Mouse (Mus musculus) 3134 (cell line): ENCODE data around the gene Csf3.

ENCODE experiments used
- DNase-seq: peaks from one replicate; pipeline ENCODE4 v3.0.0-alpha.2; 2011; ENCODE audit warnings: low spot score; ENCODE audit not compliant: insufficient read length; ENCODE audit errors: extremely low read depth

The Csf3 gene

DNA sequence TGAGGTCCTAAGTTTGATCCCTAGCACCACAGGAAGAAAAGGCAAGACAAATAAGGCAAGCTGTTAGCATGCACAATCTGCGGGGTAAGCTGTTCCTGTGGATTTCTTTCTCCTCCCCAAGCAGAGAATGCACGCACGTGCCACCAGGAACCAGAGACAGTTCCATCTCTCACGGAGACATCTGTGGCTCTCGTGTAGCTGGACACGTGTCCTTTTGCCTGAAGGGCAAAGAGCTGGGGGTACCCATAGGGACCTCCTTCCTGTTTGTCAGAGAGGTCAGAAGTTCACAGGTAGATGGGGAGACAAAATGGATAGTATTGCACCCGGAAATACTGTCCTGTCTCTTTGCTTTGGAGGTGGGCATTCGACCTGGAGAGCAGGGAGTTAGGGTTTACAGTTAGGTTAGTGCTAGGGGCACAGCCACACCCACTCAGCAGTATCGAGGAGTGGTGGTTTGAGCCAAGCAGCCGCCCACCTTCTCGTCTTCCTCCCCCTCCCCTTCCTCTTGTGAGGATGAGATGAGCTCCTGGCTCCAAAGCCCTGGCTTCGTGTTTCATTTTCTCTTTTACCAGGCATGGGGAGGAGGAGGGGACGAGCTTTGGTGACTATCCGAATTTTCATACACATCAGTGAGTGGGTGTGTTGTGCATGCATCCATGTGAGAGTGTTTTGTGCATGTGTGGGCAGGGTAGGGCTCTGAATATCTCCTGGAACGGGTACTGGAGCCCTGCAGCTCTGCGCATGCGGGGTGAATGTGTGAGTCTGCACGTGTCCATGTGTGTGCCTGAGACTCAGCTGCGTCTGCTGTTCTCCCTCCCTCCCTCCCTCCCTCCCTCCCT is 46.0 kb downstream of the Csf3 start:
- peak; percentile 57 for DNase-seq

DNA sequence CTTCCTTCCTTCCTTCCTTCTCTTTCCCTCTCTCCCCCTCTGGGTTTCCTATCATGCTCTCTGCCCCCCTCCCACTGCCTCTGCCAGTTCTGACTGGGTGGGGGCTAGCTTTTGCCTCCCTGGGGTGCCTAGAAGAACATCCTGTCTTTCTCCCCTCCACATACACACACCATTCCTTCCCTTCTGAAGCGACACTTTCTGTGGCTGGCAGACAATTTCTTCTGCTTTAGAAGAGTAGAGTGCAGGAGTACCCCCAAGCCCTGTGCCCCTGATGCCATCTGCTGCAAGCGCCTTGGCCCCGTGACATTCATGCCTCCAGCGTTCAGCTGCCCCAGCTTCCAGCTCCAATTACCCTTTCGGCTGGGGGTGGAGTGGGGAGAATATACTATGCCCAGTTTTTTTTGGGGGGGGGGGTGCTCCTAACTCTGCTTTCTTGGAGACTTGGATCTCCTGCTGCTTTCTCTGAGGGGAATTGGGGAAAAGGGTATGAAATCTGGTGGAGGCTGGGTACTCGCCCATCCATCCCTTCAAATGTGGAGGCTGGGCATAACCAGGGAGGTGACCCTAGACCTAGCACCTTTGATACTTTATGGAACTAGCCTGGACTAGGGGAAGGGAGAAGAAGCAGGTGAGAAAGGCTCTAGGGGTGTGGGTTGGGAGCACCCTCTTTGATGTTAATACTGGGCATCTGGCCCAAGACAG is 46.9 kb downstream of the Csf3 start:
- DNase-seq, result no peak

DNA sequence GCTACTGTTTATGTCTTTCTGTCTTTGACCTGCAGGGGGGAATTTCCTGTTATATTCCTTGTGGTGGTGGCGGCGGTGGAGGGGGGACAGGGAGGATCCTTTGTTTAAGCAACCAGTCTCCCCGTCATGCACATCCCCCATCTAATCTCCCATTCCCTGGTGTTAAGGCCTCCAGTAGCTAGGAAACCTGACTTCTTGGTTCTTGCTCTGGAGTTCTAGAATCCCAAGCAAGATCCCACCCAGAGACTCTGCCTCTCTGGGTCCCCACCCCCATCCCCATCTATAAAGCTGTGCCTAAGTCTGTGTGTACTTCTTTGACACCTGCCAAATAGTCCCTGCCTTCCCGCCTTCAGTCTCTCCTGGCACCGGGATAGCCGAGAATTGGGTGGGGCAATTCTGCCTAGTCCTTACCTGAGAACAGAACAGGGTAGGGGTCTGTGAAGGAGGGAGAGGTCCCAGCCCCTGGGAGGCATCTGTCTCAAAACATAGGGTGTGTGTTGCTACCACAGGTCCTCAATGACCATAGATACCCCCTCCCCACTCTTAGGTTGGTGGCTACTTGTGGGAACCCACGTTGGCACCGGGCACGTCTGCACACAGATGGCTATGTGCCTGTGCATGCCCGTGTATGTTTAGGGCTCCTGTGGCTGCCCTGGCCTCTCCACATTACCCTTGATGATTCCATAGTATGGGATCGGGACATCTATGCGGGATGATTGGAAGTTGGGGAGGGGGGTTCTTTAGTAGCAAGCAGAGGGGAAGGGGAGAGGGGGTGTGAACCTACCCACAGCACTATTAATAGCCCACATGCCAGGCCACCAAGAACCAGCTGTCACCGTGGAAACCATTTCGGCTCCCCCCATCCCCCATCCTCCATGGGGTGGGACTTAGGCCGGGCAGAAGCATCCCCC is 47.7 kb downstream of the Csf3 start:
- no peak for DNase-seq

GRCm38 (mm10) chr11:98749716-98750115 is 48.7 kb downstream of the Csf3 start:
- no peak for DNase-seq

DNA sequence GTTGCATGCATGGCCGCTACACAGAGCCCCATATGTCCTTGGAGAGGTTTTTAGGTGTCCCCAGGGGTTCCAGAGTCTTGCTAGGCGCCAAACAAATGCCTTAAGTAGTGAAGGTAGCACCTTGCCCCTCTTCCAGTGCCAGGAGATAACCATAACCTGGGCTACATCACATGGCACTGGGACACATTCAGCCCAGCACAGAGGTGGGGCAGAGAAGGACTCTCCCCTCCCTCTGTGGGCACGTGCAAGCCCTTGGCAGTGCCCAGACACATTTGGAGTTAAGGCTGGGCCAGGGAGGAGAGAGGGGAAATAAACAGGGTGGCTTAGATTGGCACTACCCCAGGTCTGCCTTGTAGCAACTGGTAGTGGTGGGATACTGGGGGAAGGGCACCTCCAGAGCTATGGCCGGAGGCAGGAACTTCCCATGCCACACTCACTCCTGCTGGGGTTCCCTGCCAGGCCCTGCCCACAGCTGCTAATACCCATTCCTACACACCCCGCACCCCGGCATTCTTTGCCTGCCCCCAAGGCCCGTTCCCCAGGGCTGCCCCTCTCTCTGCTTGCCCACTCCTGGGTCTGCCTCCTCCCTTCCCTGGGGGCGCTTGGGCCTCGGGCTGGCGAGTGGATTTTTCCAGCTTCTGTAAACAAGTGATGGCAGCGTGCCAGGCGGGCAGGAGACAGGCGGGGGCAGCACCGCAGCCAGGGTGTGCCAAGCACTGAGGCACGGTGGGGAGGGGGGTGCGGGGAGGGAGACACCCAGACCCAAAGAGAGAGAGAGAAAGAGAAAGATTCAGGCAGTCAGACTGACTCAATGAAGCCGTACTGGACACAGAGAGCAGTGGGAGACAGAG is 49.5 kb downstream of the Csf3 start:
- peak; percentile 83 for DNase-seq

DNA sequence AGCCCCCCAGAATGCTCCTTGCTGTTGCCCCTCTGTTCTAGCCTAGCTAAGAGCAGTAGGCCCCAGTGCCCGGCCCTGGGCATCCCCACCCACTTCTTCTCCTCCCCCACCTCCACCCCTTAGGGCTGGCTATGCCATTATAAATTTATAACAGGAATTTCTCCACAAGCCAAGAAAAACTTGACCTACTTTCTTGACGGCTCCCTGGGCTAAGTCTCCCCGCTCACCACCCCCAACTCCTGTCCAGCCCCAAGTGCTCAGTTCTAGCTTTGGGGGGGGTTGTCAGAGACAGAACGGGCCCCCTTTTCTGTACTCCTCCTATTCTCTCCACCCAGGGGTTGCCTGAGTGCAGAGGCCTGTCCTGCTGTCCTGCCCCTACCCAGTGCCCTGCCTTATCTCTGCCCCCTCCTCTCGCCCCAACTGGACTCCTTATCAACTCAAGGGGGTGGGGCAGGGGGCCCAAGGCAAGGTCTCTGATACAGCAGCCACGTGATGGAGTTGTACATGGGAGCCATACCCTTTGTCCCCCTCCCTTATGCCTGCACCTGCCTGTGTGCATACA is 50.2 kb downstream of the Csf3 start:
- no peak for DNase-seq

GRCm38 (mm10) chr11:98752562-98753140 is 51.6 kb downstream of the Csf3 start:
- DNase-seq, result no peak
